Mouse (Mus musculus): ENCODE measurements around the gene AK157302. TPM values are rescaled to one million over a fixed set of nuclear protein-coding genes. Genes with fewer than 3 reads are reported as not detected.
"Not testable (repeated sequence)": the region's sequence is repeated elsewhere in the genome, so short reads cannot be mapped to it uniquely, and the experiment has no call there.

AK157302 gene
- 0.14 and 0.46 TPM in 2 replicates for polyA plus RNA-seq (2014; fragmentation: Nextera tagmentation; extraction: Ambion mirVana)

DNA sequence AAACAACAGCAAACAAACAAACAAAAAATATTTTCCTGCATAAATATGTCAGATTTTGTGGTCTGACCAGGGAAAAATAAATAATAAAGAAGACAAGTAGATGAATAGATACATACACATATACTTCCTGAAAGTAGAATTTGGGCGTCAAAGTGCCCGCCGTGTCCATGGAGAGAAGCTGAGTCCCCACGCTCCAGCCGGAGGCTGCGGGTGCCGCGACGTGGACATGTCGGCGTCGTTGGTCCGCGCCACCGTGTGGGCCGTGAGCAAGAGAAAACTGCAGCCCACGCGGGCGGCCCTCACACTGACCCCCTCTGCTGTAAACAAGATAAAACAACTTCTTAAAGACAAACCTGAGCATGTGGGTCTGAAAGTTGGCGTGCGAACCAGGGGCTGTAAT lies at the start of gene AK157302:
Gene AK157302, plus strand, starts transcription at position 144 of the 400 bp plus-strand sequence.
- no peaks in the 10 kb centered on the region for H3K9me3 ChIP-seq (replicated peaks; ENCODE audit: control insufficient read depth, low read length)
- no peak for ATAC-seq (replicated peaks; ENCODE audit: insufficient number of reproducible peaks, low FRiP score, low TSS enrichment)
- H3K4me3 ChIP-seq (ENCODE audit: low read depth, low read length) = no peak within 1 kb of the TSS
- no peaks in the 10 kb centered on the region for H3K4me1 ChIP-seq (ENCODE audit: control insufficient read depth, insufficient read depth, low read length)
- 89% methylated on average over 21 of the region's 21 CpGs for WGBS (ENCODE audit: insufficient replicate concordance)
- no peaks in the 10 kb centered on the region for H3K36me3 ChIP-seq (ENCODE audit: control insufficient read depth, insufficient read depth, low read length)
- H3K27ac ChIP-seq (ENCODE audit: low read depth, low read length) = no peak within 1 kb of the TSS
- H3K27me3 ChIP-seq (ENCODE audit: control insufficient read depth, insufficient read depth, low read length) = no peaks in the 10 kb centered on the region
- H3K4me2 ChIP-seq = no peak within 1 kb of the TSS
- no peak within 1 kb of the TSS for H3K9ac ChIP-seq (ENCODE audit: low read depth, low read length)

DNA sequence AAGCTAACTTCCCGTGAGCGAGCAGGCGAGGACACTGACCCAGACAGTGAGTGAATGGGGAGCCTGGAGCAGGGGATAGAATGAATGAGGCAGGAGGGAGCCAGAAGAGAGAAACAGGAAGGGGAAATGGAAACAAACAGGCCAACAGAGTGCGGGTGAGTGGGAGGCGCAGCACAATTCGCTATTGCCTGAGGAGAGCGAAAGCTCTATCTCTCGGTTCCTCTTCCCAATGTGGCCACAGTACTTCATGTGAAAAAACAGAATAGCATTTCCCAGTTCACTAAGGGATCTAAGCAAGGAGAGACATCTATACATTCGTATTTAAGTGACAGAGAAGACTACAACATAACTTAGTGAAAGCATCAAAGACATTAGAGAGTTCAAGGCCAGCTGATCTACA lies 48.2 kb upstream of the AK157302 start:
- no peak for ATAC-seq (replicated peaks; ENCODE audit: insufficient number of reproducible peaks, low FRiP score, low TSS enrichment)
- Histone ChIP-seq H3K4me3 (ENCODE audit: low read depth, low read length) (no peak overlapping the region), H3K27ac (ENCODE audit: low read depth, low read length) (no peak overlapping the region), H3K36me3 (ENCODE audit: control insufficient read depth, insufficient read depth, low read length) (peaks cover 29% of the 10 kb centered on the region), H3K4me1 (ENCODE audit: control insufficient read depth, insufficient read depth, low read length) (no peaks in the 10 kb centered on the region), H3K9me3 (replicated peaks; ENCODE audit: control insufficient read depth, low read length) (no peaks in the 10 kb centered on the region), H3K4me2 (no peak overlapping the region), H3K9ac (ENCODE audit: low read depth, low read length) (no peak overlapping the region; the same call in 1 of the 2 replicates), H3K27me3 (ENCODE audit: control insufficient read depth, insufficient read depth, low read length) (no peaks in the 10 kb centered on the region)
- WGBS (ENCODE audit: insufficient replicate concordance) = 86% methylated on average over 9 of the region's 9 CpGs

DNA sequence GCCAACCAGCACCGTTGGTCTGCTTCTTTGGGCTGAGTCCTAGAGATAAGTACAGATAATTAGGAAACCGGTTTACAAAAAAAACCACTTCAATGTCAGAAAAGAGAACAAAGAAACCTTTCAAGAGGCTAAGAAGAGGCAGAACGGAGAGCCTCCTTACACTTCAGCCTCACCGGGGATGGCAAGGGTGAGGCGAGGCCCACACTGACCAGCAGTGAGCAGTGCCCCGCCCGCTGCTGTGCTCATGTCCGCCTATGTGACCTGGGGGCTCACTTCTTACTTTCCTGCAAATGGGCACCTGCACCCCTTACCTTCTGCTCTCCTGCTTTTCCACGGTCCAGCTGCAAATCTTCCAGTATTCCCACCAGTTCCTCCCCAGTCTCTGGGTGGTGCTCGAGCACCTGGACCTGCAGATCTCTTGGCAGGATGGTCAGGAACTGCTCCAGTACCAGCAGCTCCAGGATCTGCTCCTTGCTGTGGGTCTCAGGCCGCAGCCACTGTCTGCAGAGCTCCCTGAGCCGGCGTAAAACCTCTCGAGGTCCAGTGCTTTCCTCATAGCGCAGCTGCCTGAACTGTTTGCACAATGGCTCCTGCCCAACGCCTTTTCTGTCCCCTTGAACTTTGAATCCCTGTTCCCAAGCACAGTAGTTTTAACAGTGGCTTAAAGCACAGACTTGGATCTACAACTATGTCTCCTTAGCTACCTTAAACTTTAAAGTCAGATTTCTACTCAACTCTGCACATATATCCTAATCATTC lies 47.0 kb upstream of the AK157302 start:
- no peak for ATAC-seq (replicated peaks; ENCODE audit: insufficient number of reproducible peaks, low FRiP score, low TSS enrichment)
- Histone ChIP-seq H3K27ac (ENCODE audit: low read depth, low read length) (no peak overlapping the region), H3K4me1 (ENCODE audit: control insufficient read depth, insufficient read depth, low read length) (peaks cover 6% of the 10 kb centered on the region; the same call in 1 of the 2 replicates), H3K27me3 (ENCODE audit: control insufficient read depth, insufficient read depth, low read length) (no peaks in the 10 kb centered on the region), H3K9me3 (replicated peaks; ENCODE audit: control insufficient read depth, low read length) (no peaks in the 10 kb centered on the region), H3K9ac (ENCODE audit: low read depth, low read length) (no peak overlapping the region), H3K36me3 (ENCODE audit: control insufficient read depth, insufficient read depth, low read length) (peaks cover 29% of the 10 kb centered on the region), H3K4me3 (ENCODE audit: low read depth, low read length) (no peak overlapping the region), H3K4me2 (no peak overlapping the region)
- 78% methylated on average over 16 of the region's 16 CpGs for WGBS (ENCODE audit: insufficient replicate concordance)

DNA sequence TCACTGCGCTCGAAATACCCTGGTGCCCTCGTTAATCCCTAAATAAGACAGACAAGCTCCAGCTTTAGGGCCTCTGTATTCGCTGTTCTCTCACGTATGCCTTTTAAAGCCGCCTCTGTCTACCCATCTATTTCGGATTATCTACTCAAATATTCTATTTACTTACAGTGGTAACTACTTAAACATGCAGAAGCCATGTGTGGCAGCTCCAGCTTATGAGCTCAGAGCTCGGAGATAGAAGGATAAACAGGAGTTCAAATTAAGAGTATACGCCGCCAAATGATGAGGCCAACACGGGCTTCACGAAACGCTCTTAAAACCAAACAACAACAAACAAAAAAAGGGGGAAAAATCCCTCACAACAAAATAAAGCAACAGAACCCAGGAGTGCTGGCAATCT lies 42.0 kb upstream of the AK157302 start:
- H3K36me3 ChIP-seq (ENCODE audit: control insufficient read depth, insufficient read depth, low read length) = peaks cover 5% of the 10 kb centered on the region; the same call in 1 of the 2 replicates
- no peaks in the 10 kb centered on the region for H3K9me3 ChIP-seq (replicated peaks; ENCODE audit: control insufficient read depth, low read length)
- peak overlapping the region; percentile 86 for H3K4me3 ChIP-seq (ENCODE audit: low read depth, low read length)
- H3K27ac ChIP-seq (ENCODE audit: low read depth, low read length) = peak overlapping the region; percentile 78
- H3K4me1 ChIP-seq (ENCODE audit: control insufficient read depth, insufficient read depth, low read length) = peaks cover 12% of the 10 kb centered on the region
- no peaks in the 10 kb centered on the region for H3K27me3 ChIP-seq (ENCODE audit: control insufficient read depth, insufficient read depth, low read length)
- 3% methylated on average over 13 of the region's 13 CpGs for WGBS (ENCODE audit: insufficient replicate concordance)
- no peak for ATAC-seq (replicated peaks; ENCODE audit: insufficient number of reproducible peaks, low FRiP score, low TSS enrichment)
- peak overlapping the region; percentile 74 for H3K4me2 ChIP-seq
- H3K9ac ChIP-seq (ENCODE audit: low read depth, low read length) = peak overlapping the region; percentile 88

DNA sequence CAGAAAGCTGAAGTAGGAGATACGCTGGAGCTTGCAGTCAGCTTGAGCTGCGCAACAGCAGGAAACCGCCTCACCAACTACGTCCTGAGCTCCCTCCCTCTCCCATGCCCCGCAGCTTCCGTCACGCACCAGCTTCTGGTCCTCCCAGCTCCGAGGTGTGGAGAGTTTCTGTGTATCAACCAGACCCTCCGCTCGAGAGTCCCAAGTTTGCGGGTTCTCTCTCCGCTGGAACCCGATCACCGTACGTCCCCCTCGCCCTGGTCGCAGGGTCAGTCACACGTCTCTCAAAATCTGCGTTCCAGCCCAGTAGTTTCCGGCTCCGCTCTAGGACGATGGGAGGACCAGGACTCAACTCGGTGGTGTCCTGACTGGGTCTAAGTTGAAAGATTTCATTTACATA lies 41.6 kb upstream of the AK157302 start, which contains the start of gene Zscan26:
Gene Zscan26, minus strand, starts transcription at position 282 of the 400 bp plus-strand sequence.
- ATAC-seq (replicated peaks; ENCODE audit: insufficient number of reproducible peaks, low FRiP score, low TSS enrichment) = peak; percentile 75
- WGBS (ENCODE audit: insufficient replicate concordance) = under 1% methylated on average over 23 of the region's 23 CpGs
- Histone ChIP-seq H3K4me3 (ENCODE audit: low read depth, low read length) (peak within 1 kb of the TSS; percentile 86), H3K27me3 (ENCODE audit: control insufficient read depth, insufficient read depth, low read length) (no peaks in the 10 kb centered on the region), H3K9ac (ENCODE audit: low read depth, low read length) (peak within 1 kb of the TSS; percentile 88), H3K4me2 (peak within 1 kb of the TSS; percentile 74), H3K27ac (ENCODE audit: low read depth, low read length) (peak within 1 kb of the TSS; percentile 78), H3K4me1 (ENCODE audit: control insufficient read depth, insufficient read depth, low read length) (peaks cover 12% of the 10 kb centered on the region), H3K9me3 (replicated peaks; ENCODE audit: control insufficient read depth, low read length) (no peaks in the 10 kb centered on the region), H3K36me3 (ENCODE audit: control insufficient read depth, insufficient read depth, low read length) (0 out of 2 replicates have a peak, but pooled peaks cover 3% of the 10 kb centered on the region)

DNA sequence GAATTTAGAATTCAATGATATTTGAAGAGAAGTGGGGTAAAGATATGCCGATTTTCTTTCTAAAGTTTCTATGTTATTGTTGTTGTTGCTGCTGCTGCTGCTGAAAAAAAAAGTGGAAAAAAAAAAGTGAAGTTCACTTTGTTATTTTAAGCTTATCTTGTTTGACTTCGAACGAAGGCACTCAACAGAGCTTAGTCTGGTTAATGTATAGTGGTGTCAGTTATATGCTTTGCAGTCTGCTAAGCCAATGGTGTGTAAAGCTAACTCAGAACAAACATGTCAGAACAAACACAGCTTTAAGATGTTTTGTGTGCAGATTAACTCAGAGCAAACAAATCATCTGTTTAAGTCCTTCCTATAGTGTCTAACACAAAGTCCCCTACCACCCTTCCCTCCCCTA lies 40.9 kb upstream of the AK157302 start:
- Histone ChIP-seq H3K4me2 (peak overlapping the region; percentile 74), H3K4me3 (ENCODE audit: low read depth, low read length) (peak overlapping the region; percentile 86; the same call in 1 of the 2 replicates), H3K9me3 (replicated peaks; ENCODE audit: control insufficient read depth, low read length) (no peaks in the 10 kb centered on the region), H3K27me3 (ENCODE audit: control insufficient read depth, insufficient read depth, low read length) (no peaks in the 10 kb centered on the region), H3K27ac (ENCODE audit: low read depth, low read length) (peak overlapping the region; percentile 78; the same call in 1 of the 2 replicates), H3K9ac (ENCODE audit: low read depth, low read length) (no peak overlapping the region), H3K36me3 (ENCODE audit: control insufficient read depth, insufficient read depth, low read length) (0 out of 2 replicates have a peak, but pooled peaks cover under 1% of the 10 kb centered on the region), H3K4me1 (ENCODE audit: control insufficient read depth, insufficient read depth, low read length) (peaks cover 12% of the 10 kb centered on the region)
- no peak for ATAC-seq (replicated peaks; ENCODE audit: insufficient number of reproducible peaks, low FRiP score, low TSS enrichment)
- WGBS (ENCODE audit: insufficient replicate concordance) = 47% methylated on average over 3 of the region's 3 CpGs

DNA sequence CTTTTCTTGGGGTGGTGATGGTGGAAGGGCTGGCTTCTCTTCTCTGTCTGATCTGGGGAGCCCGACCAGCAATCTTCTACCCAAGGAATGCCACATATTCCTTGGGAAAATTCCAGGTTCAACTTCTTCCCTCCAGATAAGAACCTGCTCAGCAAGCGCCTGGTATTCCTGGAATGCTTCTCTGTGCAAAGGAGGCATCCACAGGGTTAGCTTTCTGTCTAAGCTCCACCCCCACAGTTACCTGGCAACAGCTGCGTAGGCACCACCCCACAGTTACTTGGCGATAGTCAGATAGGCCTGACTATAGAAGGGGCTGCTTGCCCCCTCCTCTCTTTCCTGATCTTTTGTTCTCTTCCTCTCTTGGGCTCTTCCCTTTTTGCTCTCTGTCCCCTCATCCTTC lies 38.7 kb upstream of the AK157302 start:
- Histone ChIP-seq H3K9me3 (replicated peaks; ENCODE audit: control insufficient read depth, low read length) (no peaks in the 10 kb centered on the region), H3K9ac (ENCODE audit: low read depth, low read length) (no peak overlapping the region), H3K36me3 (ENCODE audit: control insufficient read depth, insufficient read depth, low read length) (no peaks in the 10 kb centered on the region), H3K27me3 (ENCODE audit: control insufficient read depth, insufficient read depth, low read length) (no peaks in the 10 kb centered on the region), H3K4me2 (0 out of 2 replicates have a peak overlapping the region, but pooled peaks have one; percentile 16), H3K4me3 (ENCODE audit: low read depth, low read length) (no peak overlapping the region), H3K27ac (ENCODE audit: low read depth, low read length) (peak overlapping the region; percentile 46; the same call in 1 of the 2 replicates), H3K4me1 (ENCODE audit: control insufficient read depth, insufficient read depth, low read length) (peaks cover 12% of the 10 kb centered on the region)
- ATAC-seq (replicated peaks; ENCODE audit: insufficient number of reproducible peaks, low FRiP score, low TSS enrichment) = peak; percentile 73; the same call in 1 of the 2 replicates
- 3% methylated on average over 4 of the region's 4 CpGs for WGBS (ENCODE audit: insufficient replicate concordance)

DNA sequence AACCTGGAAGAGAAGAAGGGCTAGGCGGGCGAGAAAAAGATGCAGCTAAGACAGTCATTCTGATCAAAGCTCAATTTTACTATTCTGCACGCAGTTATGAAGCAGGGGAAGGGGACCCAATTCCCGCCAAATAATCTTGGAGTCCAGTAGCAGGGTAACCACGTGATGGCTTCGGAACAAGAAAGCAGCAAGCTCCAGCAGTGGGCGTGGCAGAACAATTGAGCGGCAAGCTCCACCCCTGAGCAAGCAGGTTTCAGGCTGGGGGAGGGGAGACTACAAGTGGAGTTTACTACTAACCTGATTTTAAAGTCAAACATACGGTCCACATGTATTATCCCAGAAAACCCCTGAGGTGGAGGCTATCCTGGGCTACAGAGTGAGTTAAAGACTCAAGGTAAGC lies 32.5 kb upstream of the AK157302 start:
- H3K9me3 ChIP-seq (replicated peaks; ENCODE audit: control insufficient read depth, low read length); H3K4me3 ChIP-seq (ENCODE audit: low read depth, low read length); H3K4me1 ChIP-seq (ENCODE audit: control insufficient read depth, insufficient read depth, low read length); ATAC-seq (replicated peaks; ENCODE audit: insufficient number of reproducible peaks, low FRiP score, low TSS enrichment); H3K27ac ChIP-seq (ENCODE audit: low read depth, low read length); H3K27me3 ChIP-seq (ENCODE audit: control insufficient read depth, insufficient read depth, low read length); H3K36me3 ChIP-seq (ENCODE audit: control insufficient read depth, insufficient read depth, low read length); H3K4me2 ChIP-seq; H3K9ac ChIP-seq (ENCODE audit: low read depth, low read length): not testable (repeated sequence)
- 55% methylated on average over 9 of the region's 9 CpGs for WGBS (ENCODE audit: insufficient replicate concordance)
